Mouse (Mus musculus): ENCODE measurements around the gene Prkaa2.
A peak's percentile ranks its signal among the peaks of the same experiment; 100 is the strongest.

Gene Prkaa2

DNA sequence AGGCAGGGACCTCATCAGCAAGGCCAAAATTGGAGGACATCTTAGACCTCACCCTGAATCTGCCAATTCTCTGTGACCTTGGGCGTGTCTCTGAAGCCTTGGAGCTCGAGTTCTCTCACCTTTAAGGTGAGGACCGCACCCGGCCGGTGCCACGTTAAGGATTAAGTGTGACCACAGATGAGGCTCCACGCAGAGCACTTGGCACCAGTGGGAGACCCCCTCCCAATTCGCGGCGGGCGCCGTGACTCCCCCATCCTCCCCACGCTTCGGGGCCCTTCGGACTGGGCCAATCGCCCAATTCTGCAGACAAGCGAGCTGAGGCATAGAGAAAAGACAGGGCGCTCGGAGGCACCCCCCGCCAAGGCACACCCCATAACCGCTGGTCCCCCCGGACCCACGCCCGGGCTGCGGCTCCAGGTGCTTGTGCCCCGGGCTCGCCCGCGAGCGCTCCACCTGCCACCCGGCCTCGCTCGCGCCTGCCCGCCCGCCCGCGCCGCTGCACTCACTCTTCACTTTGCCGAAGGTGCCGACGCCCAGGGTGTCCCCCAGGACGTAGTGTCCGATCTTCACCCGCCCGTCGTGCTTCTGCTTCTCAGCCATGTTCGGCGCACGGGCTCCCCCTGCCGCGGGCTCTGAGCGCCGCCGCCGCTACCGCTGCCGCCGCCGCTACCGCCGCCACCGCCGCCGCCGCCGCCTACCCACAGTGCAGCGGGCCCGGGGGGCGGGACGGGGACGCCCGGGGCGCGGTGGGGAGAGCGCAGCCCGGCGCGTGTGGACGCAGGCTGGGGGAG, at the start of gene Prkaa2:
Gene Prkaa2, minus strand, starts transcription at position 692 of the 791 bp plus-strand sequence.
- peak; percentile 63 to 76 for DNase-seq (ENCODE audit: low spot score in 2 of 2)

DNA sequence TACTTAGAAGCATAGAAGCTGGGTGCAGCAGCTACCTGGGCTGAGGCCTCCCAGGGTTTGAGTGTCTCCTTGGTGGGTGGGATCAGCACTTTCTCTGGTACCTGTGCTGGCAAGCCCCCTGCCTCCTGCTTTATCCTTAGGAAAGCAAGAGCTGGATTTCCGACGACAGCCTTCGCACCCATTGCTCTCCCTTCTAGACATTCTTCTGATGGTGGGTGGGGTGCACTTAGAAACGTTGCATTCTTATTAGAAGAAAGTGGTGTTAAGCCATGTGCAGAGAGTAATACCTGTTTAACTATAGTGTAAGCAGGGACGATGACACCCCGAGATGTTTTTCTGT, 49.8 kb upstream of the Prkaa2 start:
- DNase-seq (ENCODE audit: low spot score in 2 of 2), result no peak

DNA sequence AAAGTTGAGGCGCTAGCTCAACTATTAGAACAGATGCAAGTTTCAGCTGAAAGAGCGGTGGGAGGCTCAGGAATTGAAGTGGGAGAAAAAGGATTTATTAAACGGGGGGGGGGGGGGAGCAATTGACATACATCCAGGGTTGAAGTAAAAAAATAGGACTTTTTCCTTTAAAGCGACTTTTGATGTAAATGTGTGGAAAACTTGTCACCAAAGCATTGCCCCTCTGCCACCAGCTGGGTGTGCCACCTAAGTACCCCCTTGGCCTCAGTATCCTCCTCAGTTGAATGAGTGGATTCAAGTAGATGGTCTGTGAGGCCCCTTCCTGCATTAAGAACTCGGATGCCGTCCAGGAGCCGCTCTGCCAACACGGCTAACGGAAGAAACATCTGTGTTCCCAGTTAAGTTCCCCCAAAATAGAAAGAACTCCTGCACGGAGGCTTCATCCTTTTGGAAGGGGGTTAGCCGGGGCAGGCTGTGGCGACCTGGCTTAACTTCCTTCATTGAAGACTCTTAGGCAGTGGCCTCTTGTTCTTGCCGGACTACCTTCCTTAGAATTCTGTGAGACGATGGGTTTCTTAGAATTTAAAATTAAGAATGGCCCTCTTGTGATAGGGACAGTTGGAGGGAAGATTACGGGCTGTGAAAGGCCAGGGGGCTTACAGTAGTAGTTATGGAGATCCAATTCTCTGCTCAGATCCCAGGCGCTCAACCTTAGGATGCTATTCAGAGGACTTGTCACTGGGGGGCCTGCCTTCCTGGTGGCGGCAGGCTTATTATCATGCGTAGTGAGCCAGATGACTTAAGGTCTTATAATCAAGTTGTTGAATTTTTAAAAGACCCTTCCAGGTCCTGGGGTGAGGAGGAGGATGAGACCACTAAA, 49.2 kb upstream of the Prkaa2 start:
- no peak for DNase-seq (ENCODE audit: low spot score in 2 of 2)

DNA sequence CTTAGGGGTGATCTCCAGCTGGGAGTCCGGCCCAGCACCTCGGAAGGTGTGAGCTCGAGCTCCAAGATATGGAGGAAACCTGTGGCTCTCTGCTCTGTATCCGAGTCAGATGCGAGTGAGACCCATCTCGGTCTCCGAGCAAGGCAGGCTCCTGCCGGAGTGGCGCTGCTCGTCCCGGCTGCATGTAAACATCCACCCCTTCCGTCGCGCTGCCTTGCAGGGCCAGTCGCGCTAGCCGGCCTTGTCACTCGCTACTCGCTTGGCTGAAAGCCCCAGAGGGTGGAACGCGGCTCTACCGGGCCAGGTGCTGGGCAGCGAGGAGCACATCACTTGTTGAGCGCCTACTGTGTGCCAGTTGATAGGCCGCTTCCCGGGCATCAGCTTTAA, 48.5 kb upstream of the Prkaa2 start:
- DNase-seq (ENCODE audit: low spot score in 2 of 2), result peak; percentile 69 to 75

DNA sequence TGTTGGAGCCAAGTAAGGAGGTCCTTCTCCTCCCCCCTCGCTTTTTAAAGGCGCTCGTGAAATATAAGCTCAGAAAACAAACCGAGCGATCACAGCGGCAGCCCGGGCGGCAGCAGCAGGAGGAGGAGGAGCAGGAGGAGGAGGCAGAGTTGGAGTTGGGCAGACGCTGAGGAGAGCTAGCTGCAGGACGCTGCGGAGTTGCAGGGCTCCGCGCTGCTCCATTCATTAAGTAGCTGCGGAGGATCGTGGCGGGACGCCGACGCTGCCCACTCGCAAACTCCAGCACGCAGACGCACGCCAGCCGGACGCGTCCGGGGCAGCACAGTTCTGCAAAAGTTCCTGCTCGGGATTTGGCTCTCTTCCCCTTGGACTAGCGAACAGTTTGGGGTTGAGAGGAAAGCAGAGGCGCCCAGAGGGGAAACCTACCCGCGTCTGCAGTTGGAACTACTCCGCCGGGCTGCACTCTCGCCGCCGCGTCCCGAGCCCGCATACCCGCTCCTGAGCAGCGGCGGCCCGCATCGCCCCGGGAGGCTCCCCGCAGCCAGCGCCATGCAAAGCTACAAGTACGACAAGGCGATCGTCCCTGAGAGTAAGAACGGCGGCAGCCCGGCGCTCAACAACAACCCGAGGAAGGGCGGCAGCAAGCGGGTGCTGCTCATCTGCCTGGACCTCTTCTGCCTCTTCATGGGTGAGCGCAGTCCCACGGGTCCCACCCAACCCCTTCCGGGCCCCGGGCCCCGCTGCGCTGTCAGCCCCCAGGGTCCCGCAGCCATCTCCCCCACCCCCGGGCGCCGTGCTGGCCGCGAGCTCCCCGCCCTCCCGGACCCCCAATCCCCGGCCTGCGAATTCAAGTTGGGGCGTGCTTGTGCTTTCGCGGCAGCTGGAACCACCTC, 47.8 kb upstream of the Prkaa2 start, which contains the start of gene Plpp3:
Gene Plpp3, plus strand, starts transcription at position 72 of the 893 bp plus-strand sequence.
- peak; percentile 77 to 91 for DNase-seq (ENCODE audit: low spot score in 2 of 2)

DNA sequence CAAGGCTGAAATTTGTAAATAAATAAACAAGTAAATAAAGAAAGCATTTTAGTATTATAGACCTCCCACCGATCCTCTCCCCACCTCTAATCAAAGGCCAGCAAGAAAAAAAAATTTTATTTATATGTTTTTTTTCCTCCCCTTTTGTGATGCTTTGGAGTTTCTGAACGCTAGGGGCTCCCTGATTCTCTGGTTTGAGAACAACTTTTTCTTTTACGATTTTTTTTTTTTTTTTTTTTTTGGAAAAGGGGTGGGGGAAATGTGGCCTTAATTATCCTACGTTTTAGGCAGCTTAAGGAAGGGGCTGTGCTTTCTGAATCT, 47.2 kb upstream of the Prkaa2 start:
- no peak for DNase-seq (ENCODE audit: low spot score in 2 of 2)

DNA sequence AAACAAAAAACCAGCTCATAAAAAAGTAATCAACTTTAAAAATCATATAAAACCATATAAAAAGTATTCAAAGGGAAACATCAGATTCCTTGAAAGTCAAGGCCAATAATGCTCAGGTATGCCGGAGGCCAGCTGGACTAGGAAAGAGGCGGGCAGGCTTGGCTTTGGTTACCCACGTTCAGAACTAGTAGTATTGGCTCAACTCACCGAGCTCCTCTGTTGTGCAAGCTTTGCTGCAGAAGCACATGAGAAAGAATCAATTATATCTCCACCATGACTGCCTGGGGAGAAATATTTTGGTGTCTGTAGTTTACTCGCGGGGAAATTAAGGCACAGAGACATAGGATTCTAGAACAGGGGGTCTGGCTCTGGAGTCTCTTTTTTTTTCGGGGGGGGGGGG, 46.6 kb upstream of the Prkaa2 start:
- no peak for DNase-seq (ENCODE audit: low spot score in 2 of 2)

DNA sequence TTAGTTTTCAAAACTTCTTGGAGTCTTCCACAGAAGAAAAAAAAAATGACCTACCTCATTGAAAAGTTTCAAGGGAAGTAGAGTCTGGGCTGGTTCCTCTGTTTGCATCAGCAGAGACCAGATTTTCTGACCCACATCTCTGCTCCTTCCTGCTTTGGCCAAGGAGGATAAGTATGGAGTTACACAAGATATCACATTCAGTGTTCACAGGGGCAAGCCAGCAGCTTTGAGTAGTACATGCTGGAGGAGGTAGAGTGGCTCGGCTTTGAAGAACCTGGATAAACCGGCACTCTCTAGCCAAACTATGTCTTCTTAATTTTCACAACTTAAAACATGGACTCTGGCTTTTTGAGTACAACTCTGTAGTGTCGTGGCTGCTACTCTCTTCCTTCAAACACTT, 43.5 kb upstream of the Prkaa2 start:
- DNase-seq (ENCODE audit: low spot score in 2 of 2), result no peak

DNA sequence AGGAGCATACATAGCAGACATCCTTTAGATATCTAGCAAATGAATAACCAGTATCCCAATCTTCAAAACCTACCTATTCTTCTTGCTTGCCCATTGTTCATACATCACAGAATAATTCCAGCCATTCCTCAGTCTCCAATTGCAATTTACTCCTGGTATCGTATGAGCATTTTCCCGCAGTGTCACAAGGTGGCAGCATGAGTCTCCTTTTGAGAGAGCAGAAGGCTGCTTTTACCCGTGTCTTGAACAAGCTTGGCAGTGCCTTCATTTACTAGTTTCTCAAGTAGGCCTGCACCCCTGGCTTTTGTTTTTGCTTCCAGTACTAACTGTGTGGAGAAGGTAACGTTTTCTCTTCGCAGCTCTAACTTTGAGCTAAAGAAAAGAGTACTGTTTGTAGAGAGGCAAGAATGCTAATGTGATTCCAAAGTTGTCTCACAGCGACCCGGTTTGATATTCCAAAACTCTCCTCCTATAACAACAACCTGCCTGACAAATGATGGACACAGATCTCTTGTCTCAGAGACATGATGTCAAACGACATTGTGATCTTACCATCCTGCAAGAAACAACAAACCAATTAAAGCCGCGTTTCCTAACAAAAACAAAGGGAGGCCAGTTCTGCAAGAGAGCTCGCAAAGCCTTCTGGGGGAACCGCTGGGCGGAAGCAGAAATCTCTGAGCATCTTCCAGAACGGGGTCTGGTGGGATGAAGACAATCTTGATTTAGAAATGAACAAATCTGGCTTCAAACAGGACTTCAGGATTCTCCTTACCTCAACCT, 42.4 kb upstream of the Prkaa2 start:
- peak in 1 of 2 experiments; percentile 66 for DNase-seq (ENCODE audit: low spot score in 2 of 2)

DNA sequence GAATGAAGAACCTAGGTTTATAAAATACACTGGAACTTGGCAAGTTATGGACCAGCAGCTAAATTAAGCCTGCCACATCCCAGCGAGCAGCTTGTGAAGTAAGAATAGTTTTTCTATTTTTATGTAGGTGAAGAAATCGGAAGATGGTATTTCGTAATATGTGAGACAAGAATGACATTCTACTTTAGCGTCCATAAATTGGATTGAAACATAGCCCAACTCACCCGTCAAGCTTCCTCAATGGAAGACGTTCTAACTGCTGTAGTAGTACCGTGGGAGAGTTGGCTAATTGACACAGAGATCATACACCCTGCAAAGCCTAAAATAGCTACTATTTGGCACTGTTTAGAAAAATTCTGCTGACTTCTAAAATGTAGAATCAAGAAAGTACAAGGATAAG, 39.8 kb upstream of the Prkaa2 start:
- DNase-seq (ENCODE audit: low spot score in 2 of 2), result no peak

DNA sequence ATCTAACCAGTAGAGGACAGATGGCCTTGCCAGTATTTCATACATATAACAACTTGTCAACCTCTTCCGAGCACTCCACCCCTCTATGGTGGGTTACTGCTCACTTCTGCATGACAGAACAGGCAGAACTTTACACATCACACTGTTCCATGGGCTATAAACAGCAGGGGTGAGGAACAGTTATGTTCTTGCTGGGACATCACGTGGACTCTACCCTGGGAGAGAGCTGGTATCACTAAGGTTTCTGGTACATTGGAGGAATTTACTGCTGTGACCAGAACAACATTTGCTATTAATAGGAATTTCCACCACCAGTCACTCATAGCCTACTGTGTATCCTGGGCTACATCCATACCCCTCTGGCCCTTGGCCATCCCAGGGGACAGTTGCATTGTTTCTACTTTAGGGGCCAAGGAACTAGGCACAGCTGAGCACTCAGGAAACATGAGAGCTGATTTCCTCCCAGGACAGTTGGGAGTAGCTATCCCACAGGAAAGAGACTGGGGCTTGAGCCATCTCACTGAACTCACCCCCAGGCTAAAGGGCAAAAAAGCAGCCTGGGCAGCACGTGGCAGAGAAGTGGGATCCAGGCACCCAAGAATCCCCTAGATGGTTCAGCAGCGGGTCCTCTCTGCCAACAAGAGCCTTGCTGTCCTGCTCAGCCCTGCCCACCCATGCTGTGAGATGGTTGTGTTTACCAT, 23.8 kb upstream of the Prkaa2 start:
- DNase-seq (ENCODE audit: low spot score in 2 of 2), result no peak

DNA sequence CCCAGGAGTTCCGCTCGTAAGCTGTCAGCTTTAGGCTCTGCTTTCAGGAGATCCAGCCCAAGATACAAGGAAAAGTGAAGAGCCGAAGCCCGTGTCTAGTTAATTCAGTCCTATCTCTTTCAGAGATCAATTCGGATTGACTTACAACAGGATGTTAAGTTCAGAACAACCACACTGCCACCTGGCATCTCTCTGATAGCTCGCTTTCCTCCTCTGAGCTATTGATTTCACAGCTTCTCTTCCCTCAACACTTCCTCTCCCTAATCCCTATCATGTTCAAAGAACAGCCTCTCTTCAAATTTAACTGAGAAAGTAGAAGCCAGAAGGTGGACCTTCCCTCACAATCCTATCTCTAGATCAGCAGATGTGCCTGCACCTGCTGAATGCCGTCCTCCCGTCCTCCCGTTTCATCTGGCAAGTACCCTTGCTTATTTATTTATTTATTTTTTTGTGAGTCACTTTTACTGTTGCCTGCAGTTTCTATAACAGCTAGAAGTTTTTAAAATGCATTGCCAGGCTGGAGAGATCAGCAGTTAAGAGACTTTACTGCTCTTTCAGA, 22.1 kb upstream of the Prkaa2 start:
- DNase-seq (ENCODE audit: low spot score in 2 of 2), result no peak

DNA sequence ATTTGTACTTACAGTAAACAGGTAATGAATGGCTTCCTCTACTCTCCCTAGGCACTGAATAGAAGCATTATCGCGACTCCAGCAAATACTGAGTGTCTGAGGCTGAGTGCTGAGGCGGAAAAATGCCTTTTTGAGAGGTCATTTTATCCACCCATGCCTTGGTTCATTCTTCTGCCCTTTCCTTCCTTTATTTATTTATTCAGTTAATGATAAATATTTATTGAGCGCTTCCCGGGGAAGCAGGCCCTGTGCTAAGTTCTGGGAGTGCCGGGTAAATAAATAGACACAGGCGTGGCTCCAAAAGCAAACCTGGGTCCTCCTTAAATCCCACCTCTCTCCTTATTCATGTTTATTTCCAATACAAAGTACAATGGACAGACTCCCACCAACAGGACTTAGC, 19.5 kb upstream of the Prkaa2 start:
- DNase-seq (ENCODE audit: low spot score in 2 of 2), result no peak

DNA sequence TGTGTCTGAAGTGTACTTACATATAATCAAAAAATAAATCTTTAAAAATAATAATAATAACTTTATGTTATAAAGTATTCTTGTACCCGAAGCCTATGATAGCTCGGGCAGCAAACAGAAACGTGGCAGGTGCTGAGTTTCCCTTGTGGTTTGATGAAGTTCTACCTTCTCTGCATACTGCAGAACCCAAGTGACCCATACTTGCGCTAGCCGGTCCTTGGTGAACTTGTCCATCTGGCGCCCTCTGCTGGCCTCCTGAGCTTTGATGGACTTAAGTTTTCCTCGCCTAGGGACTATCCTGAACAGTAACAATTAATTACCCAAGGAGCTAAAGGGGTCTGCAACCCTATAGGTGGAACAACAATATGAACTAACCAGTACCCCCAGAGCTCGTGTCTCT, 12.7 kb upstream of the Prkaa2 start:
- DNase-seq (ENCODE audit: low spot score in 2 of 2), result peak; percentile 35 to 61

DNA sequence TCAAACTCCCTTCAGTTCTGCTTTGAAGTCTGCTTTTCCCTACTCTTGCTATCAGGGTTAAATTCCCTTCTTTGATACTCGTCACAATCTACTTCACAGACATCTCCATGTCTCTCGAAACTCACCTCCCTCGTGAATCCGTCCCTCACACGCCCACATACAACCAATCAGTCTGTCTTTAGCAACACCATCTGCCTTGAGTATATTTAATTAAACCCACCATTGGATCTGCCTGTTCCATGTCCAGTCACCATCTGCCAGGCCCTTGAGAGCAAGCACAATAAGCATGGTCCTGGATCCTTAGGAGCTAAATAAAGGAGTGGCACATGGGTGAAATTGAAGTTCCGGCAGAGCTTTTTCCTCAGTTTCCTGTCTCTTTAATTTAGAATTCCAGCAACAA, 11.4 kb upstream of the Prkaa2 start:
- no peak for DNase-seq (ENCODE audit: low spot score in 2 of 2)

DNA sequence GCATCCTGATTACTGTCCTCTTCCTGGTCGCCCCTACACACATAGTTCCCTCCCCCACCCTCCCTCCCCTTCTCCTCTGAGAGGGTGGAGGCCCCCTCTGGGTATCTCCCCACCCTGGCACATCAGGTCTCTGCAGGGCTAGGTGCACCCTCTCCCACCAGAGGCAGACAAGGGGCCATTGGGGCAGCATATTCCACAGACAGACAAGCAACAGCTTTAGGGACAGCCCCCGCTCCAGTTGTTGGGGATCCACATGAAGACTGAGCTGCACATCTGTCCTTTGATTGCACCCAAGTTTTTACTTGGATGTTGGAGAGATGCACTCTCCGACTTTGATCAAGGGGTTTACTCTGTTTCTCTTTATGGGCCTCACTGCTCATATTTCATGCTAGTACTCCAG, 3.8 kb upstream of the Prkaa2 start:
- no peak for DNase-seq (ENCODE audit: low spot score in 2 of 2)

DNA sequence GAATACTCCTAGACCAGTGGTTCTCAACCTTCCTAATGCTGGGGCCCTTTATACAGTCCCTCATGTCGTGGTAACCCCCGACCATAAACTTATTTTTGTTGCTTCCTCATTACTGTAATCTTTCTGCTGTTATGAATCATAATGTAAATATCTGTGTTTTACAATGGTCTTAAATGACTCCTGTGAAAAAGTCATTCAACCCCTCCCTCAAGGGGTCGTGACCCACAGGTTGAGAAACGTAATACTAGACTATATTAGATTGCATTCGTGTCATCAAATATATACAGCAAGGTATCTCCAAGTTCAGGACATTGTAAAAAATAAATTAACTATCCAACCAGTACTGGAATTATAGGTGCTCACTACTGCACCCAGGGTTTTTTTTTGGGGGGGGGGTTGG, 3.4 kb upstream of the Prkaa2 start:
- no peak for DNase-seq (ENCODE audit: low spot score in 2 of 2)

DNA sequence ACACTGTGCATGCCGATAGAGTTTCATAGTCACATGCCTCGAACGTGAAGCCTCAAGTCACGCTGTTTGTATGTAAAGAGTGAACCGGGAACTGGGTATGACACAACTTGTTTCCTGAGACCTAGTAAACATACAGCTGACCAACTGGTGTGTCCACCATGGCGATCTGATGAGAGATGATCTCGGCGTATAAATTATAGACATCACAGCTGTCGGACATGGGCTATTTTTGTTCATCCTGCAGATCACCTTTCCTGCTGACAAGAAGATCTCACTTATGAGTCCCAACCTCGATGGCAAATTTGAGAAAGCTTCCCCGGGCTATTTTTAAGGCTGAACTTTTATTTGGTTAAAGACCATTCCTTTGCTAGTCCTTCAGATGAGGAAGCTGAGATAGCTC, 2.1 kb upstream of the Prkaa2 start:
- no peak for DNase-seq (ENCODE audit: low spot score in 2 of 2)

DNA sequence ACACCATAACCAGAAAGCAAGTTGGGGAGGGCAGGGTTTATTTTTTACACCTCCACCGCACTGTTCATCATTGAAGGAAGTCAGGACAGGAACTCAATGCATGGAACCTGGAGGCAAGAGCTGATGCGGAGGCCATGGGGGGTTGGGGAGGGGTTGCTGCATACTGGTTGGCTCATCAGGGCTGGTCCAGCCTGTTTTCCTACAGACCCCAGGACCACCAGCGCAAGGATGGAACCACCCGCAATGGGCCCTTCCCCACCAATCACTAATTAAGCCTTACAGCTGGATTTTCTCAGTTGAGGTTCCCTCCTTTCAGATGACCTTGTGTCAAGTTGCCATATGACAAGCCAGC, 970 bp upstream of the Prkaa2 start:
- no peak for DNase-seq (ENCODE audit: low spot score in 2 of 2)

DNA sequence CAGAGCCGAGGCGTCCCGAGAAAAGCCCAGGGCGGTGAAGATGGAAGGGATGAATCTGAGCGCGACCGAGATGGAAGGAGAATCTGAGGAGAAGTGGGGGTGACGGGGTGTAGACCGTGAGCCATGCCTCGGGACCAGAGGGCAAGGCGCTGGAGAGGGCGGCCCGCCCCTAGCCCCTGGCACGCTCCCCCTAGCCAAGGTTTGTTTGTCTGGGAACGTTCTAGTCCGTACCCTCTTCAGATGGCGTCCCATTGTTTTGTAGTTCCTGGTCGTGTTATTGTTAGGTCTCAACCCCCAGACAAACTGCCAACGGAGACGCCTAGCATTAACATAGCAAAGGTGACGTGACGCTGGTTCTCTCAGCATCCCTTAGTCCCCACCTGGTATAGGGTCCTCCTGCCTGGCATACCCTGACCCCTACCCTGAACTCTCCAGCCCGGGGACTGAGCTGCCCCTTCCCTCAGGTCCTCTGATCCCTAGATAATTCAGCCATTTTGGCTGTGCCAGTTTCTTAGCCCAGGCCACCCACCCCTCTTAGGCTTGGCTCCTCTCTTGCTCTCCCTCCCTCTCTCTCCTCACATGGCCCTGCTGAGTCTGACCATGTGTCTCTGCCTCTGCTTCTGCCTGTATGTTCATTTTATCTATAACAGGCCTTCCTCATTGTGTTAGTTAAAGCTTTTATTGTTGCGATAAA, 447 bp upstream of the Prkaa2 start:
- DNase-seq (ENCODE audit: low spot score in 2 of 2), result no peak

Measured in urinary bladder, adult 18-20 months (tissue).